Mouse (Mus musculus) liver, embryonic 14.5 days (tissue): ENCODE data around the gene Pacrg. TPM values are rescaled to one million over a fixed set of nuclear protein-coding genes. Genes with fewer than 3 reads are reported as not detected.

ENCODE experiments used
- ATAC-seq: fragments of 200-750 bp; cut with Nextera tagmentation; 2 replicates; pipeline ENCODE4 v1.8.0; 2017; ENCODE audit warnings: moderate number of reproducible peaks, mild to moderate bottlenecking, moderate library complexity; ENCODE audit not compliant: insufficient read depth
- DNase-seq, 3 experiments: peaks; one replicate each; pipeline ENCODE4 v3.0.0-alpha.2; 2012 to 2013; ENCODE audit warnings: low read depth in 3 of 3, low spot score in 3 of 3
- H3K27ac ChIP-seq: fragments of 300-500 bp; sonication (generic); 2 replicates; pipeline ENCODE4 v1.5.1; 2014; ENCODE audit warnings: moderate library complexity, mild to moderate bottlenecking, control low read depth, inconsistent platforms
- H3K27me3 ChIP-seq: fragments of 300-500 bp; sonication (generic); 2 replicates; pipeline ENCODE4 v1.6.1; 2014; ENCODE audit warnings: mild to moderate bottlenecking, low read length, moderate library complexity; ENCODE audit not compliant: control insufficient read depth, insufficient read depth
- H3K36me3 ChIP-seq: fragments of 300-500 bp; sonication (generic); replicated peaks from 2 replicates; pipeline ENCODE4 v1.6.1; 2014; ENCODE audit warnings: low read depth; ENCODE audit not compliant: control insufficient read depth, insufficient read depth
- H3K4me1 ChIP-seq, 2 experiments: fragments of 200-500 bp in 1 of 2; fragments of 300-500 bp in 1 of 2; sonication (generic) in 1 of 2; replicated peaks; 2 replicates each; pipeline ENCODE4 v1.6.1; 2012 to 2014; ENCODE audit warnings: antibody characterized with exemption in 1 of 2, inconsistent platforms in 1 of 2, low read length in 1 of 2; ENCODE audit not compliant: control insufficient read depth in 2 of 2, insufficient read depth in 2 of 2
- H3K4me2 ChIP-seq: fragments of 300-500 bp; sonication (generic); 2 replicates; pipeline ENCODE4 v1.6.1; 2014; ENCODE audit warnings: low read depth, mild to moderate bottlenecking, control low read depth, moderate library complexity
- H3K4me3 ChIP-seq, 2 experiments: fragments of 200-500 bp in 1 of 2; fragments of 300-500 bp in 1 of 2; sonication (generic) in 1 of 2; 2 replicates each; pipeline ENCODE4 v1.5.1; 2012 to 2014; ENCODE audit warnings: low read depth in 2 of 2, low read length in 2 of 2, mild to moderate bottlenecking in 2 of 2, control low read depth in 1 of 2, inconsistent platforms in 1 of 2, moderate library complexity in 1 of 2; ENCODE audit not compliant: insufficient read depth in 1 of 2
- H3K9ac ChIP-seq: fragments of 300-500 bp; sonication (generic); replicated peaks from 2 replicates; pipeline ENCODE4 v1.6.1; 2014; ENCODE audit warnings: mild to moderate bottlenecking, control low read depth, moderate library complexity
- H3K9me3 ChIP-seq: fragments of 300-500 bp; sonication (generic); 2 replicates; pipeline ENCODE4 v1.6.1; 2016; ENCODE audit warnings: low read length, mixed read lengths; ENCODE audit not compliant: control insufficient read depth
- CTCF ChIP-seq: IDR thresholded peaks from 2 replicates; pipeline ENCODE4 v1.5.1; 2016; ENCODE audit warnings: antibody characterized with exemption, low read depth, control low read depth
- EP300 ChIP-seq: IDR thresholded peaks from 2 replicates; pipeline ENCODE4 v1.6.1; 2016; ENCODE audit warnings: antibody characterized with exemption, low read depth
- WGBS: fragments of 180-500 bp; shearing (Covaris S2); extraction: QIAGEN DNeasy Blood & Tissue Kit; methylation state at CpG from one replicate; pipeline ENCODE4 v1.1.7; 2014; ENCODE audit not compliant: insufficient replicate concordance; 5-methylcytosine and 5-hydroxymethylcytosine counted together
- polyA plus RNA-seq, 2 experiments: library from polyadenylated mRNA; depleted of rRNA in 1 of 2; stranded (reverse) in 1 of 2; unstranded in 1 of 2; fragments of >200 nt; fragmentation: Nextera tagmentation in 1 of 2; extraction: Ambion mirVana in 1 of 2; gene quantifications; 2 replicates each; pipeline versions ENCODE4 v1.2.1 to v1.2.3; 2012 to 2014

The Pacrg gene
- polyA plus RNA-seq, 2 experiments: 0.04 TPM; not detected in 1

DNA sequence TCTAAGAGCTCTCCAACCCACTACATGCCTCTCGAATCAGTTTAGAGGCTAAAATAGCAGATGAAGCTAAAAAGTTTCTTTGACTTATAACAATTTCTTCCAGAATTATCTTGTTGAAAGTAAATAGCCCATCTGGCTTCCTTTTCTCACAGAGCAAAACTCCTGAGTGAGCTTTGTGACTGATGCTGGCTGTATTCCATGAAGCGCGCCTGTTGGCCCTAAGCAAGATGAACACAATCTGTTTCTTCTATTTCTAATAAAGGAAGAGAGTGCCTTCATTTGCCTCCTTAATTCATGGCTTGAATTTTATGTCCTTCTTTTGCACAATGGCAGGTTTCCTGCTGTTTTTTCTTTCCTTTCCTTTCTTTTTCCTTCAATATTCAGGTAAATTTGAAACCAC is 14.1 kb upstream of the Pacrg start:
- H3K27ac ChIP-seq: no peak overlapping the region
- TF ChIP-seq CTCF (no peak), EP300 (no peak)
- H3K27me3 ChIP-seq: no peaks in the 10 kb centered on the region
- H3K36me3 ChIP-seq: no peaks in the 10 kb centered on the region
- no peaks in the 10 kb centered on the region for H3K4me1 ChIP-seq
- H3K9ac ChIP-seq: no peak overlapping the region
- ATAC-seq (no peak), DNase-seq (no peak)
- H3K9me3 ChIP-seq: no peaks in the 10 kb centered on the region
- 61% methylated on average over 3 of the region's 3 CpGs for WGBS
- no peak overlapping the region for H3K4me3 ChIP-seq
- H3K4me2 ChIP-seq: no peak overlapping the region

DNA sequence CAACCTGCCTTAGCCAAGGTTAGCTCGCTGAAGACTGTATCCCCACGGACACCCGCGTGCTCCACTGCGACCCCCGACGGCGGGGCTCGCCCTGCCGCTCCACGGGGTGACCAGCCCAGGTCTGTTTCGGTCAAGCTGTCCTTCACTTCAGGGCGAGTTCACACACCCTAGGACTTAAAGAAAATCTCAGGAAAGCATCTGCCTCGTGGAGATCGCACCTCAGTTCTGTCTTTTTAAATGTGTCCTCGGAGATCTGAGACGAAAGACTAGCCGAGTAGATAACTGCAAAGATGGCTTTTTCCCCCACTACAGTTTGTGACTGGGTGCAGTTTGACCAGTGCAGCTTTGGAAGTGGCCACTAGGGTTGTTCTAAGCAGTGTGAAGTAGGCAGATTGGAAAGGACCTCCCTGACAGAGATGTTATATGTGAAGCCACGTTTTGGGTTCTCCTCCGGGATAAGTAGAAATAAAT is 655 bp upstream of the Pacrg start:
- TF ChIP-seq EP300 (no peak), CTCF (peak; percentile 56)

DNA sequence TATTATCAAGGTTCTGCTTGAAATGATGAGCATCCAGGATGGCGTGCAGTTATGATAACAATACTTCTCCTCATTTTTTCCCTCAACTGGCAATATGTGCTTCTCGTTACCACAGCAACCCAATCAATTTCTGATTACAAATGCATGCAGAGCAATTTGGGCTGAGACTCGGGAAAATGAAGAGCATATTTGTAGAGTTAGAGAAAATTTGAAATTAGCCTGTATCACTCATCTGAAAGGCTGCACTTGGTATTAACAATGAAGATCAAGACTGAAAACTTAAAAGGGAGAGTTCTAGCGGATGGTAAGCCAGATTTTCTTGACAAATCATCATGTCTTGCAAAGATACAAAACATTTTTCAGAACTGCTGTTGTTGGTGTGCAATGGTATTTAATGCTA is 21.1 kb downstream of the Pacrg start:
- DNase-seq (no peak), ATAC-seq (no peak)
- WGBS: 48% methylated on average over 4 of the region's 4 CpGs
- H3K9me3 ChIP-seq: no peaks in the 10 kb centered on the region
- no peaks in the 10 kb centered on the region for H3K4me1 ChIP-seq
- H3K27me3 ChIP-seq: no peaks in the 10 kb centered on the region
- H3K4me3 ChIP-seq: no peak overlapping the region
- H3K36me3 ChIP-seq: no peaks in the 10 kb centered on the region
- TF ChIP-seq EP300 (no peak), CTCF (no peak)
- H3K27ac ChIP-seq: no peak overlapping the region
- no peak overlapping the region for H3K9ac ChIP-seq
- no peak overlapping the region for H3K4me2 ChIP-seq

More for the DNA sequence above, 655 bp upstream of the Pacrg start:
- Histone ChIP-seq H3K36me3 (no peaks in the 10 kb centered on the region), H3K9ac (peak overlapping the region; percentile 60), H3K4me1 (peaks cover 0 to 9% of the 10 kb centered on the region in 2 experiments; a peak in 2 of 4 replicates), H3K4me3 (peak overlapping the region; percentile 63 to 70), H3K27me3 (no peaks in the 10 kb centered on the region), H3K9me3 (no peaks in the 10 kb centered on the region), H3K27ac (no peak overlapping the region), H3K4me2 (peak overlapping the region; percentile 82)
- DNase-seq (peak; percentile 31 to 47 (median 38)), ATAC-seq (peak; percentile 50)
- WGBS: 2% methylated on average over 20 of the region's 20 CpGs

DNA sequence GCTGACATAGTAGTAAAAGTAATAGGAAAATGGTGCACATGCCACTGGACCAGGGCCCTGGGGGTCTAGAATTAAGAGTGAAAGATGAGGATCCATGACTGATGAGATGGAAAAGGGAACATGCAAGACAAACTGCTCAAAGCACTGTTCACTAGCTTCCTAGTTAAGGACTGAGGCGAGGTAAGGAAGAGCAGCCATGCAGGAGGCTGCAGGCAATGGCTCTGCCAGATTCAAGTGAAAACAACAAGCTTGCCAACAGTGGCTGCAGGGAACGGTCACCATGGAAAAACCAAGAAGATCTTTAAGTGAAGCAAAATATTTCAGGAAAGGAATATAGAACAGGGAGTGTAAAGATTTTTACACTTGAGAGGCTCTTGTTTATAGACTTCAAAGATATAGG is 31.5 kb downstream of the Pacrg start:
- H3K4me1 ChIP-seq: no peaks in the 10 kb centered on the region
- ATAC-seq: no peak
- 37% methylated on average over 2 of the region's 2 CpGs for WGBS

DNA sequence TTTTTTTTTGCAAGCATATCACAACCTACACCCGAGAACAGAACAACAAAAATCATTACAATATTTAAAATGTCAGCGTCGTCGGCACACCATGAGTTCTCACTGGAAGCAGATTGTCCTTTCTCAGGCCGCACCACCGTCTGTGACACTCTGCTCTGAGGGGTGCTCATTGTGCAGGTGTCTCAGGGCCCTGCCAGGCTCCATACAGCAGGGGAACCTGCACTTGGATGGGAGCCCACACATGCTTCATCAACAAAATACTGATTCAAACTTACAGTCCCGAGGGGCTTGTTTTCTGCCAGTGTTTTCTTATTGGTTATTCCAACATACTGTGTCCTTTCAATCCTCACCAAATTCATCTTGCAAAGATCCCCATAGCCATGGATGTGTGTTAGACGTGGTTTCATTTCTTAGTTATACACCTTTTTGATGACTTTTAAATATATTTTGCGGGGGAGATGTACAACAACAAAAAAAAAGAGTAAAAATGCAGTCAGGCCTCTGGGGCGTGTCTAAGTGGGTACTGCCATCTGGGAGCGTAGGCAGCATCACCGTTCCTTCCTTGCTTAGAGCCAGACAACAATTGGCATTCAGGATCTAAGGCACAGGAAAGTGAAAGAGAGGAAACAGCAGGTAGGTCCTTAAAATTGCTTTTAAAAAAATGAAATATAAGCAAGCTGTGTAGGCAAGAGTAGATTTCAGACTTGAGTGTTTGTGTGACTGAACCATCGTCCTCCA is 32.7 kb downstream of the Pacrg start:
- Histone ChIP-seq H3K9ac (no peak overlapping the region), H3K36me3 (no peaks in the 10 kb centered on the region), H3K4me3 (no peak overlapping the region), H3K27ac (no peak overlapping the region), H3K4me2 (no peak overlapping the region), H3K9me3 (no peaks in the 10 kb centered on the region), H3K4me1 (no peaks in the 10 kb centered on the region), H3K27me3 (no peaks in the 10 kb centered on the region)
- WGBS: 68% methylated on average over 13 of the region's 13 CpGs
- ATAC-seq (no peak), DNase-seq (no peak)
- TF ChIP-seq EP300 (no peak), CTCF (no peak)

More for the DNA sequence above, 31.5 kb downstream of the Pacrg start:
- TF ChIP-seq CTCF: no peak
- no peak for TF ChIP-seq EP300
- H3K36me3 ChIP-seq: no peaks in the 10 kb centered on the region
- H3K9me3 ChIP-seq: no peaks in the 10 kb centered on the region
- H3K27me3 ChIP-seq: no peaks in the 10 kb centered on the region
- H3K4me2 ChIP-seq: no peak overlapping the region
- no peak overlapping the region for H3K4me3 ChIP-seq
- H3K9ac ChIP-seq: no peak overlapping the region
- no peak overlapping the region for H3K27ac ChIP-seq
- no peak for DNase-seq
